Mouse (Mus musculus): Measurements from ENCODE around the gene Sugp2. TPM values are rescaled to one million over a fixed set of nuclear protein-coding genes. Genes with fewer than 3 reads are reported as not detected.

Sugp2 gene
- total and polyA plus RNA-seq, 3 experiments = 10.0 to 23.6 (median 20.1) TPM

DNA sequence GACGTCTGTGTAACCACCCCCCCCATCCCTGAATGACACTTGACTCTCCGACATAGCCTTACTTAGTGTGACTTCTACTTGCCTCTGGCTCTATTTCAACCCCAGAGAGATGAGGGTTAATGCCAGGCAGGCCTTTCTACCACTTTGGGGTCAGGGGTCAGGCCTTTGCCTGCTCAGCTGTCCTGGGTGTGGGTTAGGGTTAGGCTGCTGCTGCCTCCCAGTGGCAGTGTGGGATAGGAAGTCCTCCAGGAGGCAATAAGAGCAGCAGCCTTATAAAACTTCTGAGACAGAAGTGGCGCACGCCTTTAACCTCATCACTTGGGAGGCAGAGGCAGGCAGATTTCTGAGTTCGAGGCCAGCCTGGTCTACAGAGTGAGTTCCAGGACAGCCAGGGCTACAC, 6.6 kb downstream of the Sugp2 start:
- TF ChIP-seq SMC3 (IDR thresholded peaks at IDR 0.05; ENCODE audit: low read depth, low read length) = peak; percentile 40
- TF ChIP-seq IRF4 (IDR thresholded peaks at IDR 0.05; ENCODE audit: low read depth, low read length) = no peak
- no peak for TF ChIP-seq MAFK (IDR thresholded peaks at IDR 0.05; ENCODE audit: insufficient replicate concordance, low read length)
- no peak for TF ChIP-seq NELFE (IDR thresholded peaks at IDR 0.05; ENCODE audit: low read depth, low read length)
- TF ChIP-seq USF1 (IDR thresholded peaks at IDR 0.05; ENCODE audit: low read depth, low read length) = no peak
- no peak for TF ChIP-seq ETS1 (conservative IDR thresholded peaks at IDR 0.05; ENCODE audit: low read depth, low read length)
- no peak for TF ChIP-seq MYC (IDR thresholded peaks at IDR 0.05; ENCODE audit: low read depth, low read length)
- TF ChIP-seq CTCF (conservative IDR thresholded peaks at IDR 0.05 in 1 of 2, IDR thresholded peaks at IDR 0.05 in 1 of 2; ENCODE audit: low read depth in 2 of 2, low read length in 2 of 2) = peak in 1 of 2 experiments; percentile 51; a peak in 2 of 4 replicates
- TF ChIP-seq RAD21 (IDR thresholded peaks at IDR 0.05; ENCODE audit: low read depth, low read length) = peak; percentile 45
- no peak for TF ChIP-seq EP300 (IDR thresholded peaks at IDR 0.05; ENCODE audit: low read length)
- no peak for TF ChIP-seq ZNF384 (IDR thresholded peaks at IDR 0.05; ENCODE audit: low read depth, low read length)
- no peak for TF ChIP-seq CHD2 (IDR thresholded peaks at IDR 0.05; ENCODE audit: low read length)
- TF ChIP-seq MAX (IDR thresholded peaks at IDR 0.05; ENCODE audit: low read length) = no peak
- dilution Hi-C loops (cut with MboI; ENCODE audit: extremely low pct_ligation_motif_present, extremely low pct_unique_long_range_greater_than_20kb, low sequenced_read_pairs) = no loop called here
- H3K4me2 ChIP-seq (ENCODE audit: insufficient read depth, low read depth, poor library complexity, severe bottlenecking) = no peak overlapping the region
- peaks cover 69 to 89% of the 10 kb centered on the region in 2 experiments for H3K36me3 ChIP-seq (replicated peaks in 1 of 2; ENCODE audit: control insufficient read depth in 1 of 2, insufficient read depth in 1 of 2, low read length in 1 of 2)
- in situ Hi-C loops (cut with MboI; ENCODE audit: low pct_ligation_motif_present, low pct_unique_long_range_greater_than_20kb, low sequenced_read_pairs) = no loop called here
- no peak overlapping the region for H3K4me3 ChIP-seq (replicated peaks in 1 of 3; ENCODE audit: low read depth in 2 of 3, low read length in 2 of 3, poor library complexity in 1 of 3)
- no peak overlapping the region for H3K9ac ChIP-seq (ENCODE audit: insufficient read depth, low read depth)
- H3K27ac ChIP-seq (ENCODE audit: insufficient read depth, low read depth) = no peak overlapping the region
- H3K79me2 ChIP-seq (replicated peaks; ENCODE audit: control insufficient read depth, extremely low read depth, insufficient read depth, poor library complexity, severe bottlenecking) = peaks cover 4% of the 10 kb centered on the region
- H3K9me3 ChIP-seq (replicated peaks; ENCODE audit: low read length) = no peaks in the 10 kb centered on the region
- no peaks in the 10 kb centered on the region for H3K27me3 ChIP-seq (replicated peaks)
- no peak for DNase-seq (ENCODE audit: extremely low read depth)
- H3K4me1 ChIP-seq (ENCODE audit: control insufficient read depth in 1 of 2, insufficient read depth in 2 of 2) = peaks cover 5 to 18% of the 10 kb centered on the region in 2 experiments

GRCm38 (mm10) chr8:70246622-70247021, 12.6 kb downstream of the Sugp2 start:
- dilution Hi-C loops (cut with MboI; ENCODE audit: extremely low pct_ligation_motif_present, extremely low pct_unique_long_range_greater_than_20kb, low sequenced_read_pairs) (no loop called here), in situ Hi-C loops (cut with MboI; ENCODE audit: low pct_ligation_motif_present, low pct_unique_long_range_greater_than_20kb, low sequenced_read_pairs) (no loop called here)
- H3K4me3 ChIP-seq (replicated peaks in 1 of 3; ENCODE audit: low read depth in 2 of 3, low read length in 2 of 3, poor library complexity in 1 of 3) = no peak overlapping the region
- no peaks in the 10 kb centered on the region for H3K27me3 ChIP-seq (replicated peaks)
- no peak overlapping the region for H3K27ac ChIP-seq (ENCODE audit: insufficient read depth, low read depth)
- no peak overlapping the region for H3K4me2 ChIP-seq (ENCODE audit: insufficient read depth, low read depth, poor library complexity, severe bottlenecking)
- H3K79me2 ChIP-seq (replicated peaks; ENCODE audit: control insufficient read depth, extremely low read depth, insufficient read depth, poor library complexity, severe bottlenecking) = 0 out of 2 replicates have a peak, but pooled peaks cover 5% of the 10 kb centered on the region
- no peaks in the 10 kb centered on the region for H3K9me3 ChIP-seq (replicated peaks; ENCODE audit: low read length)
- DNase-seq (ENCODE audit: extremely low read depth) = no peak
- H3K4me1 ChIP-seq (ENCODE audit: control insufficient read depth in 1 of 2, insufficient read depth in 2 of 2) = peaks cover 3 to 10% of the 10 kb centered on the region in 2 experiments; a peak in 3 of 4 replicates
- TF ChIP-seq USF2 (conservative IDR thresholded peaks at IDR 0.05; ENCODE audit: low read depth, low read length) (no peak), GABPA (IDR thresholded peaks at IDR 0.05; ENCODE audit: insufficient replicate concordance, low read depth, low read length) (no peak), ETS1 (conservative IDR thresholded peaks at IDR 0.05; ENCODE audit: low read depth, low read length) (no peak), HCFC1 (IDR thresholded peaks at IDR 0.05; ENCODE audit: low read depth, low read length) (no peak), USF1 (IDR thresholded peaks at IDR 0.05; ENCODE audit: low read depth, low read length) (no peak), CTCF (conservative IDR thresholded peaks at IDR 0.05 in 1 of 2, IDR thresholded peaks at IDR 0.05 in 1 of 2; ENCODE audit: low read depth in 2 of 2, low read length in 2 of 2) (no peak), JUND (conservative IDR thresholded peaks at IDR 0.05; ENCODE audit: low read depth, low read length) (no peak), SIN3A (IDR thresholded peaks at IDR 0.05; ENCODE audit: low read length) (no peak), CHD2 (IDR thresholded peaks at IDR 0.05; ENCODE audit: low read length) (no peak), NRF1 (IDR thresholded peaks at IDR 0.05; ENCODE audit: low read depth, low read length) (no peak), POLR2AphosphoS2 (IDR thresholded peaks at IDR 0.05; ENCODE audit: low read depth, low read length) (no peak), MEF2A (IDR thresholded peaks at IDR 0.05; ENCODE audit: borderline replicate concordance, low read depth, low read length) (no peak), ZNF384 (IDR thresholded peaks at IDR 0.05; ENCODE audit: low read depth, low read length) (no peak), BHLHE40 (IDR thresholded peaks at IDR 0.05; ENCODE audit: low read depth, low read length) (no peak), SMC3 (IDR thresholded peaks at IDR 0.05; ENCODE audit: low read depth, low read length) (no peak), NELFE (IDR thresholded peaks at IDR 0.05; ENCODE audit: low read depth, low read length) (no peak), MAX (IDR thresholded peaks at IDR 0.05; ENCODE audit: low read length) (no peak), MAZ (IDR thresholded peaks at IDR 0.05; ENCODE audit: low read depth, low read length) (no peak)
- H3K36me3 ChIP-seq (replicated peaks in 1 of 2; ENCODE audit: control insufficient read depth in 1 of 2, insufficient read depth in 1 of 2, low read length in 1 of 2) = peaks cover 75 to 91% of the 10 kb centered on the region in 2 experiments
- H3K9ac ChIP-seq (ENCODE audit: insufficient read depth, low read depth) = no peak overlapping the region

Data from CH12.LX (cell line).